Mouse (Mus musculus) activated CD4-positive, CD25-positive, alpha-beta regulatory T cell, adult 4 months (primary cell): ENCODE measurements around the gene Dusp9. TPM values are rescaled to one million over a fixed set of nuclear protein-coding genes. Genes with fewer than 3 reads are reported as not detected.

Experiments used
- ATAC-seq: one replicate; pipeline ENCODE4 v1.8.0; 2017
- polyA plus RNA-seq, 2 experiments: library from polyadenylated mRNA; unstranded; fragments of 100-300 nt; shearing (Covaris generic); gene quantifications; one replicate each; pipeline ENCODE4 v1.2.1; 2017

The Dusp9 gene
- under 1 TPM in 1 of 2 experiments, not detected in 1; 0.23 TPM for polyA plus RNA-seq

DNA sequence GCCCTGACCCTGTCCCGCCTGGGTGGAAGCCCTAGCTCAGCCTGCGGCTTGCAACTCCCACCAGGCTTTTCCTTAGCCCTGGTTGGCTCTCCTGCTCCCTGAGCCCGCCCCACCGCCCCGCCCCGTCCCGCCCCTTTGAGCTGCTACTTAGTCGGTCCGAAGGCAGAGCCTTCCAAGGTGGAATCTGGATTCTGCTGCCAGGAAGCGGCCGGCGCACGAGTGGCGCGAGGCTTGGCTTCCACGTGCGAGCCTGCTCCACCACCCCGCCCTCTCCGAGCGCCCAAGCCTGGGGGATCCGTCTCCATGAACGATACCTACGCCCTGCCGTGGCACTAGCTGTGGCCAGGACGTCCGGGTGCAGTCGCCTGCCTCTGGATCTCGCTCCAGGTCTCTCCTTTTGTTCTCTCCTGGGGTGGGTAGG is at the start of gene Dusp9:
Dusp9 (plus strand) TSS at position 165 of the 421 bp plus-strand sequence.
- ATAC-seq, result no peak

- ATAC-seq, result peak; percentile 19
Observed at GRCm38 (mm10) chrX:73593212-73593611, 46.0 kb upstream of the Dusp9 start.

- no peak for ATAC-seq
Observed at GRCm38 (mm10) chrX:73594451-73595121, 44.6 kb upstream of the Dusp9 start.

DNA sequence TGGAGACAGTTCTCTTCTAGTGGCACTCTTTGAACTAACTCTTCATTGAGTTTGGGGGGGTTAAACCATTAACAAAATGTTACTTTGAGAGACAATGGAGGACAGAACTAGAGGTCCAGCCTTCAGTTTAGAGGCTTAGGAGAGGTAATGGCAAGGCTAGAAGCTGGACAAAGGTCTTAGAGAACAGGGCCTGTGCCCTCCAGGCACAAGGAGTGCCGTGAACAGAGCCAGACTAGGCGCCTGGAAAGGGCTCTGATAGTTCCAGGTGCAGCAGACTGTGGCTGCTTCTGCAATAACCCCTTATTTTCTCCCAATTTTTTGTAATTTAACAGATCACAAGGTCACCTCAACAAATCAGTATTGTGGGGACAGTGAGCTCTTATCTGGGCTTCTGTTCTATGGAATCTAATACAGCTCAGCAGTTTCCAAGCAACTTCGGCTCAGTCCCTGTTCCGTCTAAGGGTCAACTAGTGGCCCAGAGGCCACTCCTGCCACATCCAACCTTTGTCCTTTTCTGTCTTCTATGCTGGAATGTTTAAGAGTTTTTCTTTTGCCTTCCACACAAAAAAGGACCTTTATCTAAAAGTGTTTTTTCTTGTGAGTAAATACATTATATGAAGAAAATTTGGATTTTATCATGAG is 43.8 kb upstream of the Dusp9 start:
- no peak for ATAC-seq

DNA sequence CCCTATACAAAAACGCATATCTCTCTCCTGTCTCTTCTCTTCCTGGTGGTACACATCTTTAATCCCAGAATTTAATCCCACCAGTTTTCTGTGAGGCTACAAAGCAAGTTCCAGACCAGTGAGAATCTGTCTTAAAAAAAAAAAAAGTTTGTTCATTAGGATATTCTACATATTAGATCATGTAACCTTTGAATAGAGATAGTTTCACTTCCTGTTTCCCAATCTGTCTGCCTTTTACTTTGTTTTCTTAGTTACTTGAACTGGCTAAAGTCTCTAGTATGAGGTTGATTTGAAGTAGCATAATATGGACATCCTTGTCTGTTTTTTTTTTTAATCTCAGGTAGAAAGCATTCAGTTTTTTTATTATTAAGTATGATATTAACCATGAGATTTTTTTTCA is 37.8 kb upstream of the Dusp9 start:
- ATAC-seq, result no peak

GRCm38 (mm10) chrX:73613665-73614064 is 25.6 kb upstream of the Dusp9 start:
- no peak for ATAC-seq

- no peak for ATAC-seq
Observed at GRCm38 (mm10) chrX:73615876-73616275, 23.3 kb upstream of the Dusp9 start.

GRCm38 (mm10) chrX:73619401-73619800 is 19.8 kb upstream of the Dusp9 start:
- ATAC-seq, result no peak

GRCm38 (mm10) chrX:73619890-73620289 is 19.3 kb upstream of the Dusp9 start:
- no peak for ATAC-seq

GRCm38 (mm10) chrX:73626981-73627380 is 12.2 kb upstream of the Dusp9 start:
- no peak for ATAC-seq

- no peak for ATAC-seq
Observed at GRCm38 (mm10) chrX:73635425-73635824, 3.8 kb upstream of the Dusp9 start.

DNA sequence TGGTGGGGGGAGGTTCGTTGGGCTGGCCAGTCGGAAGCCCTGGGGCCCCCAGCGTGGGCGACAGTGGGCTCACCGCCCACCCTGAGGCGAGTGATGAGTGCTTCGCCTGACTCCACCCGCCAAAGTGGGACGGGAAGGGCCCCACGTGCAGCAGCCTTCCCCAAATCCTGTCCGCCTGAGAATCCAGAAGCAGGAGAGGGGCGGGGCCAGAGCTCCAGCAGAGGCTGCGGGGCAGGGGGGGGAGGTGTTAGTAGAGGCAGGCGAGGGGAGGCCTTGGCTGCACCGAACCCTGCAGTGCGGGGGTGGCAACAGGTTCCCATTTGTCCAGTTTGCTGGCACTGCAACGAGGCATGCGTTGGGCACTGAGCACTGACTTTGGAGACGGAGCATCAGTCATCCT is 1.8 kb upstream of the Dusp9 start:
- no peak for ATAC-seq

GRCm38 (mm10) chrX:73639901-73640469 is 766 bp downstream of the Dusp9 start:
- no peak for ATAC-seq

GRCm38 (mm10) chrX:73645121-73645520 is 5.9 kb downstream of the Dusp9 start:
- no peak for ATAC-seq

DNA sequence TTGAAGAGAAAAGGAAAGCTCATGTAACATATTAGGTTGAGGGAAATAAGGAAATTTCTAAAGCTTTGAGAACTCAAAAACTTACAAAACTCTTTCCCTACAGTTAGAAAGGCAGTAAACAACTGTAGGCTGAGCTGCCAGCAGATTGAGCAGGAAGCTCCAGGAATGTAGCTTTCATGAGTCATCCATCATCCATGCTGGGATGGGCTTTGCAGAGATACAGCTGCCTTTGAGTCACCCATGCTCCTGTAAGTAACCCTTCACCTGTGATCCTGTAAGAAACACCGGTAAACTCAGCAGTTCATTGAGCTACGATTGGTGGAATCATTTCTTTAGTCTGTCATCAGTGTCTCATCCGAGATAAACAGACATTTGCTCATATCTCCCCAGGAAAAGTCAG is 11.7 kb downstream of the Dusp9 start:
- no peak for ATAC-seq

DNA sequence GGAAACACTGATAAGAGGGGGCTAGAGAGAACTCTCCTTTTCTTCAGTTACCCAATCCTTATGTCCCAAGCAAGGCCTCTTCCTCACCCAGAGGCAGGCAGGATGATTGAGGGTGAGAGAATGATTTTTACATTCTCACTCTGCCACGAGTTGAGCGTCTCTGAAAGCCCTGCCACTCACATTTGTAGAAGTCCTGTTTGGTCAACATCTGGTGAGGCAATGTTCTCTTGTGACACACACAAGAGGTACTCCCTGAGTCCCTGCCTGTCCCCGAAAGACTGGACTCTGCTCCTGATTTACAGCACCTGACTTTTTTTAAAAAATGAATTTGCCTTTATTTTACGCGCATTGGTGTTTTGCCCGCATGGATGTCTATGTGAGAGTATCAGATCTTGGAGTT is 14.2 kb downstream of the Dusp9 start:
- ATAC-seq, result no peak

DNA sequence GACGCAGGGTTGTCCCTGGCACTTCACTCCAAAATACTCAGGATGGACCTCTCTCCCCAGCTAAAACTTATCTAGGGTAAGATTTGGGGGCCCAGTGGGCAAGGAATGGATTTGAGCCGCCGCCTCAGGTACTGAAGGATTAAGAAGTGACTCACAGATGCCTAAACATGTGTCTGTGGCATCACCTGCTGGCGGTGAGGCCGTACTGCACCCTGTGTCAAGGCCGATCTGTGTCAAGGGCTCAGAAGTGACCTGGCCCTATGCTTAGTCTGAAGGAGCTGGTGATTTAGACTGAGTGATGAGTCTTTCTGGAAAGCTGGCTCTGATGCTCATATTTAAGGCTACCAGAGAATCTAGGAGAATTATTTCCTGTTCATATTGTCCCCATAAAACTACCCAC is 15.0 kb downstream of the Dusp9 start:
- peak; percentile 69 for ATAC-seq

DNA sequence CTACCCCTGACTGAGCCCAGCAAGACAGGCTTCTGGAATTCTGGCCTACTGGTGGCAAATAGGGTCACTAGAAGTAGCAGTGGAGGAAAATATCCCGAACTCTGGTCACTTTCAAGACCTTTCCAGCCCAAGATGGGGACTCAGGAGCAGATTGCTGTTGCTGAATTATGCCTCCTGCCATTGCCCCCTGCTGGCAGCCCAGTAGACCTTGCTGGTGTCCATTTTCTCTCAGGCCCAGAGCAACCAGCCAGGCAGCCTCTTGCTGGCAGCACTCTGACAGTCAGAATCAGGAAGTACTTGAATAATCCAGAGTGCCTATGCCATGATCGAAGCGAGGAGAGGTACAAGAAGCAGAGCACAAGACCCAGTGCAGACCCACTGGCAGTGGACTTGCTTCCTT is 16.3 kb downstream of the Dusp9 start:
- no peak for ATAC-seq

- ATAC-seq, result no peak
Observed at GRCm38 (mm10) chrX:73658391-73658790, 19.2 kb downstream of the Dusp9 start.

GRCm38 (mm10) chrX:73658936-73659574 is 19.8 kb downstream of the Dusp9 start:
- ATAC-seq, result no peak

- no peak for ATAC-seq
Observed at GRCm38 (mm10) chrX:73659575-73660283, 20.5 kb downstream of the Dusp9 start, which contains the start of gene Pnck. Gene Pnck, minus strand, starts transcription at chrX:73660117.

GRCm38 (mm10) chrX:73660284-73660665 is 21.1 kb downstream of the Dusp9 start:
- ATAC-seq, result no peak

DNA sequence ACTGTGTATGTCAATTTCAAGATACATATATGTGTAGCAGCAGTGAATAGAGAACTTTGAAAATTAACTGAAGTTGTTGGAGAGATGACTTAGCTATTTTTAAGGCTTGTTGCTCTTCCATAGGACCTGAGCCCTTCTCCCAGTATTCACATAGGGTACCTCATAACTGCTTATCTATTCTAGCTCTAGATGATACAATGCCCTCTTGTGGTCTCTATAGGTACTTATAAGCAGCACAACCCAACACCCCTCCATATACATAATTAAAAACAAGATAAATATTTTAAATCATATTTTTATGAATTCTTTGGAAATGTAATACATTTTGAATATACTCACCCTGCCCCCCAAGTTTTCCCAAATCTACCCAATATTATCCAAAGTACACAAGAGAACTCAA is 23.9 kb downstream of the Dusp9 start:
- ATAC-seq, result no peak
